Comparison of ENCODE assay signal across 8 mouse cellular contexts in genomic region chr16:4682628-4683179, GRCm38 (mm10). TPM values are rescaled to one million over a fixed set of nuclear protein-coding genes. Genes with fewer than 3 reads are reported as not detected.
DNase-seq lines count a peak whose midpoint lies in the region; ATAC-seq lines count a peak whose summit lies in the region.

No protein-coding gene starts in this region.

- peaks cover 33% of the 10 kb centered on the region for H3K4me1 ChIP-seq in heart, embryonic 10.5 days
- H3K4me1 ChIP-seq in forebrain, embryonic 14.5 days (ENCODE audit: control insufficient read depth, insufficient read depth, low read length): peaks cover 9% of the 10 kb centered on the region; the same call in 1 of the 2 replicates
- H3K4me1 ChIP-seq in liver, embryonic 16.5 days (ENCODE audit: control insufficient read depth, low read depth, low read length): peaks cover 49% of the 10 kb centered on the region

- H3K27ac ChIP-seq in heart, embryonic 10.5 days: 0 out of 2 replicates have a peak overlapping the region, but pooled peaks have one; percentile 92
- H3K27ac ChIP-seq in forebrain, embryonic 14.5 days (ENCODE audit: low read depth, low read length): no peak overlapping the region
- peak overlapping the region; percentile 72 for H3K27ac ChIP-seq in liver, embryonic 16.5 days (ENCODE audit: low read length)

- peaks cover 11% of the 10 kb centered on the region for H3K36me3 ChIP-seq in heart, embryonic 10.5 days
- peaks cover 10% of the 10 kb centered on the region; the same call in 1 of the 2 replicates for H3K36me3 ChIP-seq in forebrain, embryonic 14.5 days (ENCODE audit: control insufficient read depth, insufficient read depth, low read length)
- H3K36me3 ChIP-seq in liver, embryonic 16.5 days (ENCODE audit: control insufficient read depth, insufficient read depth): peaks cover 2% of the 10 kb centered on the region

- ATAC-seq in forebrain, embryonic 14.5 days: no peak
- ATAC-seq in liver, embryonic 16.5 days (ENCODE audit: low read depth): no peak
- ATAC-seq in activated CD4-positive, CD25-positive, alpha-beta regulatory T cell, adult 4 months: no peak
- ATAC-seq in megakaryocyte-erythroid progenitor cell, adult 5-6 weeks (replicated peaks; ENCODE audit: low FRiP score, low TSS enrichment, poor library complexity, severe bottlenecking): no peak

- no peaks in the 10 kb centered on the region for H3K9me3 ChIP-seq in heart, embryonic 10.5 days
- no peaks in the 10 kb centered on the region for H3K9me3 ChIP-seq in forebrain, embryonic 14.5 days (replicated peaks; ENCODE audit: control insufficient read depth, low read length)
- H3K9me3 ChIP-seq in liver, embryonic 16.5 days (replicated peaks; ENCODE audit: control insufficient read depth, low read length): no peaks in the 10 kb centered on the region

- peak overlapping the region; percentile 95; the same call in 1 of the 2 replicates for H3K4me2 ChIP-seq in forebrain, embryonic 14.5 days (ENCODE audit: low read length)
- H3K4me2 ChIP-seq in liver, embryonic 16.5 days (ENCODE audit: low read depth, low read length): peak overlapping the region; percentile 70

- H3K9ac ChIP-seq in forebrain, embryonic 14.5 days (ENCODE audit: low read length): no peak overlapping the region
- peak overlapping the region; percentile 82 for H3K9ac ChIP-seq in liver, embryonic 16.5 days (ENCODE audit: low read depth, low read length)

- 69% methylated on average over 4 of the region's 4 CpGs for WGBS in heart, embryonic 10.5 days
- WGBS in forebrain, embryonic 14.5 days: 76% methylated on average over 4 of the region's 4 CpGs
- 48% methylated on average over 4 of the region's 4 CpGs for WGBS in liver, embryonic 16.5 days (ENCODE audit: insufficient replicate concordance)

- no peak for DNase-seq in heart, embryonic 10.5 days (ENCODE audit: low spot score)
- DNase-seq in heart, adult 9 months (ENCODE audit: low spot score in 2 of 2): no peak
- peak; percentile 43 for DNase-seq in A20 (ENCODE audit: low read depth, low spot score)
- no peak for DNase-seq in forebrain, embryonic 14.5 days (ENCODE audit: low spot score)
- DNase-seq in layer of hippocampus, adult 9-11 months: no peak

- peak overlapping the region; percentile 81; the same call in 1 of the 2 replicates for H3K4me3 ChIP-seq in heart, embryonic 10.5 days
- H3K4me3 ChIP-seq in forebrain, embryonic 14.5 days (ENCODE audit: low read depth, low read length): no peak overlapping the region
- H3K4me3 ChIP-seq in liver, embryonic 16.5 days (ENCODE audit: low read depth, low read length): peak overlapping the region; percentile 82

- H3K27me3 ChIP-seq in heart, embryonic 10.5 days (ENCODE audit: insufficient read depth, poor library complexity, severe bottlenecking): no peaks in the 10 kb centered on the region
- H3K27me3 ChIP-seq in forebrain, embryonic 14.5 days (replicated peaks; ENCODE audit: control insufficient read depth, insufficient read depth, low read length): no peaks in the 10 kb centered on the region
- H3K27me3 ChIP-seq in liver, embryonic 16.5 days (ENCODE audit: control insufficient read depth, insufficient read depth, low read depth, low read length): no peaks in the 10 kb centered on the region

RNA-seq across cellular contexts. Expression of gene Coro7, which starts 3.1 kb away (rescaled TPM):
- 22.7 and 23.9 TPM in 2 replicates for polyA plus RNA-seq in heart, embryonic 10.5 days (2016; fragmentation: Nextera tagmentation; extraction: Ambion mirVana)
- 9.2 and 18.3 TPM in 2 replicates for polyA plus RNA-seq in forebrain, embryonic 14.5 days (2014; fragmentation: Nextera tagmentation; extraction: Ambion mirVana)
- 10.1 and 13.5 TPM in 2 replicates for polyA plus RNA-seq in liver, embryonic 16.5 days (2015; fragmentation: Nextera tagmentation; extraction: Ambion mirVana)
- 100 to 1,000 TPM in 1 of 2 experiments, 10 to 100 TPM in 1; 98.7 to 102 TPM for polyA plus RNA-seq in activated CD4-positive, CD25-positive, alpha-beta regulatory T cell, adult 4 months (2017; shearing (Covaris generic))
- 48.2 and 78.5 TPM in 2 replicates for total RNA-seq in megakaryocyte-erythroid progenitor cell, adult 5-6 weeks (2014; fragmentation: Nextera tagmentation)
- 10.4 and 15.7 TPM in 2 replicates for total RNA-seq in megakaryocyte-erythroid progenitor cell, adult 5-6 weeks (2017)

RNA-seq across cellular contexts. Expression of gene Nmral1, which starts 36.5 kb away (rescaled TPM):
- polyA plus RNA-seq in heart, embryonic 10.5 days (2016; fragmentation: Nextera tagmentation; extraction: Ambion mirVana): 63.3 and 97.6 TPM in 2 replicates
- 127 and 143 TPM in 2 replicates for polyA plus RNA-seq in forebrain, embryonic 14.5 days (2014; fragmentation: Nextera tagmentation; extraction: Ambion mirVana)
- 29.1 and 35.1 TPM in 2 replicates for polyA plus RNA-seq in liver, embryonic 16.5 days (2015; fragmentation: Nextera tagmentation; extraction: Ambion mirVana)
- 10 to 100 TPM; 17.9 to 18.3 TPM for polyA plus RNA-seq in activated CD4-positive, CD25-positive, alpha-beta regulatory T cell, adult 4 months (2017; shearing (Covaris generic))
- total RNA-seq in megakaryocyte-erythroid progenitor cell, adult 5-6 weeks (2014; fragmentation: Nextera tagmentation): 72.1 and 80.1 TPM in 2 replicates
- total RNA-seq in megakaryocyte-erythroid progenitor cell, adult 5-6 weeks (2017): 81.5 and 95.5 TPM in 2 replicates

RNA-seq across cellular contexts. Expression of gene Dnaja3, which starts 42.9 kb away (rescaled TPM):
- 78.3 and 85.5 TPM in 2 replicates for polyA plus RNA-seq in heart, embryonic 10.5 days (2016; fragmentation: Nextera tagmentation; extraction: Ambion mirVana)
- polyA plus RNA-seq in forebrain, embryonic 14.5 days (2014; fragmentation: Nextera tagmentation; extraction: Ambion mirVana): 39.7 and 47.4 TPM in 2 replicates
- 46.5 and 47.3 TPM in 2 replicates for polyA plus RNA-seq in liver, embryonic 16.5 days (2015; fragmentation: Nextera tagmentation; extraction: Ambion mirVana)
- polyA plus RNA-seq in activated CD4-positive, CD25-positive, alpha-beta regulatory T cell, adult 4 months (2017; shearing (Covaris generic)): 10 to 100 TPM; 17.3 to 22.8 TPM
- total RNA-seq in megakaryocyte-erythroid progenitor cell, adult 5-6 weeks (2014; fragmentation: Nextera tagmentation): 56.5 and 81.2 TPM in 2 replicates
- 71.0 and 106 TPM in 2 replicates for total RNA-seq in megakaryocyte-erythroid progenitor cell, adult 5-6 weeks (2017)

RNA-seq across cellular contexts. Expression of gene Vasn, which starts 43.0 kb away (rescaled TPM):
- polyA plus RNA-seq in heart, embryonic 10.5 days (2016; fragmentation: Nextera tagmentation; extraction: Ambion mirVana): 13.7 and 16.9 TPM in 2 replicates
- 2.1 and 2.8 TPM in 2 replicates for polyA plus RNA-seq in forebrain, embryonic 14.5 days (2014; fragmentation: Nextera tagmentation; extraction: Ambion mirVana)
- 2.0 and 3.0 TPM in 2 replicates for polyA plus RNA-seq in liver, embryonic 16.5 days (2015; fragmentation: Nextera tagmentation; extraction: Ambion mirVana)
- 1 to 10 TPM in 1 of 2 experiments, under 1 TPM in 1; 0.79 to 1.1 TPM for polyA plus RNA-seq in activated CD4-positive, CD25-positive, alpha-beta regulatory T cell, adult 4 months (2017; shearing (Covaris generic))
- total RNA-seq in megakaryocyte-erythroid progenitor cell, adult 5-6 weeks (2014; fragmentation: Nextera tagmentation): not detected in 2 replicates
- total RNA-seq in megakaryocyte-erythroid progenitor cell, adult 5-6 weeks (2017): 0.38 and 0.65 TPM in 2 replicates

RNA-seq across cellular contexts. Expression of gene Hmox2, which starts 43.5 kb away (rescaled TPM):
- 101 and 104 TPM in 2 replicates for polyA plus RNA-seq in heart, embryonic 10.5 days (2016; fragmentation: Nextera tagmentation; extraction: Ambion mirVana)
- polyA plus RNA-seq in forebrain, embryonic 14.5 days (2014; fragmentation: Nextera tagmentation; extraction: Ambion mirVana): 106 and 111 TPM in 2 replicates
- 39.1 and 39.2 TPM in 2 replicates for polyA plus RNA-seq in liver, embryonic 16.5 days (2015; fragmentation: Nextera tagmentation; extraction: Ambion mirVana)
- 100 to 1,000 TPM; 121 to 122 TPM for polyA plus RNA-seq in activated CD4-positive, CD25-positive, alpha-beta regulatory T cell, adult 4 months (2017; shearing (Covaris generic))
- total RNA-seq in megakaryocyte-erythroid progenitor cell, adult 5-6 weeks (2014; fragmentation: Nextera tagmentation): 28.4 and 31.9 TPM in 2 replicates
- total RNA-seq in megakaryocyte-erythroid progenitor cell, adult 5-6 weeks (2017): 43.8 and 49.9 TPM in 2 replicates
